Mouse (Mus musculus) thymus, postnatal 0 days (tissue): Measurements from ENCODE around the gene Olfr1499. TPM values are rescaled to one million over a fixed set of nuclear protein-coding genes. Genes with fewer than 3 reads are reported as not detected.
"Not testable (repeated sequence)": the region's sequence is repeated elsewhere in the genome, so short reads cannot be mapped to it uniquely, and the experiment has no call there.

Experiments
- DNase-seq: peaks from one replicate; pipeline ENCODE4 v3.0.0-alpha.2; 2015; ENCODE audit warnings: low spot score
- polyA plus RNA-seq: library from polyadenylated mRNA; unstranded; fragments of >200 nt; fragmentation: Nextera tagmentation; extraction: Ambion mirVana; gene quantifications from 2 replicates; pipeline ENCODE4 v1.2.1, GENCODE M21; 2015

The Olfr1499 gene
- polyA plus RNA-seq, result not detected in 2 replicates

- no peak for DNase-seq
Observed at GRCm38 (mm10) chr19:13819347-13819746, at the start of gene Olfr1499. TSS of gene Olfr1499 (minus strand) at chr19:13819447.

DNA sequence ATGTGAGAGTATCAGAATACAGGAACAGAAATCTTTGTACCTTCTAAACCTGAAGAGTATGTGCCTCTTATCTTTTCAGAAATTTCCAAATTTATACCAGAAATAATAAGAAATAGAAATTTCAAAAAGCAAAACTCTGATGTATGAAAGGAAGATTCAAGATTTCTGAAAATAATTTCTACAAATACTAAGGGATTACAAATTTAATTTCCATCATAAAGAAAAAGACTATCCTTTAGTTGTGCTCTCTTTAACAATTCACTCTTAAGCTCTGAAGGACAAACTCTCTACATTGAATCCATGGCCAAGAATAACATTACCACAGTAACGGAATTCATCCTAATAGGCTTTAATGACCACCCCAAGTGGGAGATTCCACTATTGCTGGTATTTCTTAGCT, 42.2 kb upstream of the Olfr1499 start, which contains the start of gene Olfr1502:
Gene Olfr1502 (plus strand): TSS at position 301 of the 400 bp plus-strand sequence.
- no peak for DNase-seq

DNA sequence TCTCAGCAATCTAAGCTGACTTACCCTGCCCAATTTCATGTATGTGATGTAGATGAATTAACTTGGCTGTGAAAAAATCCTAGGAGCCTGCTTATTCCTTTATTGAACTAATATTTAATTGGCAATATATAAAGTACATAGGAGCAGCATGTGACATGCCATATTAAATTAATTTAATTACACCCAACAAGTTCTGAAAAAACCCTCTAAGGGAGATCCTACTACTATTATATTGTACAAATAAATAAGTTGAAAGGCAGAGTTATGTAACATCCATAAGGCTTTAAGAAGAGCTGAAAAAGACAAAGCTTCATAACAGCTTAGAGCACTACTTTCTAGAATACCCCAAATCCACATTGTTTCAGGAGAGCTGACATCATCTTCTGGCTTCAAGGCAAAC, 31.3 kb upstream of the Olfr1499 start, which contains the start of gene Olfr1501:
Gene Olfr1501 (minus strand): TSS at position 101 of the 400 bp plus-strand sequence.
- not testable (repeated sequence) for DNase-seq

GRCm38 (mm10) chr19:13830388-13830787, 11.1 kb upstream of the Olfr1499 start, which contains the start of gene Olfr1500:
TSS of gene Olfr1500 (minus strand) at chr19:13830488.
- DNase-seq, result no peak

GRCm38 (mm10) chr19:13828447-13828846, 9.2 kb upstream of the Olfr1499 start:
- DNase-seq, result no peak

DNA sequence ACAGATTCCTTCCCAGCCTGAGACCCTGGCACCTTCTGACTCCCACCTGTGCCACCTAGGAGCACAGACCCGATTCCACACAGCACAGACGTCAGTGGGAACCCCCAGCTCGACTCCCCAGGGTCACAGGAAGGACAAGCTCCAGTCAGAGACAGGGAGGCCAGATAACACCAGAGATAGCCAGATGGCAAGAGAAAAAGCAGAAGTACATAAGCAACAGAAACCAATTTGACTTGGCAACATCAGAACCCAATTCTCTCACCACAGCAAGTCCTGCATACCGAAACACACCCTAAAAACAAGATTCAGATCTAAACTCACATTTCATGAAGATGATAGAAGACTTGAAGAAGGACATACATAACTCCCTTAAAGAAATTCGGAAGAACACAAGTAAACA, 1.6 kb upstream of the Olfr1499 start:
- no peak for DNase-seq

DNA sequence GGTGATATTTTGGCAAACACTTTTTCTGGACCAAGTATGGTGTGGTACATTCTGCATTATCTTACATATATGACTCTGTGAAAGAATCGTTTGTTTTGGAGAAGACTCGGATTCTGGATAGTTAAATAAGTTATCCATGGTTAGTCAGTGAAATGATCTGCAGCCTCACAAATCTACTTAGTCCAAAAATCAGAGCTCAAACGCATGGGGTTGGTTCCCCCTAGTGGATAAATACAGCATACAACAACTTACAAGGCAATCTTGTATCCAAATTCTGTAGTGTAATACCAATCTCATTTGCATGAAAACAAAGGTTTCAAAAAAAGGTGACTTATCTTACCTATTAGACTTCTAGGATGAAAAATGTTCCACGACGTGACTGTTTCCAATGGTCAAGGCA, 420 bp downstream of the Olfr1499 start:
- DNase-seq, result peak; percentile 2

DNA sequence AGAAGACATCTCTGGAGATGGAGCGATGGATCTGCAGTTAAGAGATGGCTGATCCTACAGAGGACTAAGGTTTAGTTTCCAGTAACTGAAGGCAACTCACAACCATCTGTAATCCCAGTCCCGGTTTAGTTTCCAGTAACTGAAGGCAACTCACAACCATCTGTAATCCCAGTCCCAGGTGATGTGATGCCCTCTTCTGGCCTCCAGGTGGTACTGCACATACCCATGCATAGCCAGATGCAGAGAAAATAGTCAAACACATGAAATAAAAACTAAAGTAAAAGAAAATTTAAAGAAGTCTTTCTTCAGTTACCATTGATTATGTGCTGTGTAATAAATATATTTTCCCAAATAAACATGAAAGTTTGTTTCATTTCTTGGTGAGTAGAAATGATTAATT, 6.4 kb downstream of the Olfr1499 start:
- DNase-seq, result no peak

DNA sequence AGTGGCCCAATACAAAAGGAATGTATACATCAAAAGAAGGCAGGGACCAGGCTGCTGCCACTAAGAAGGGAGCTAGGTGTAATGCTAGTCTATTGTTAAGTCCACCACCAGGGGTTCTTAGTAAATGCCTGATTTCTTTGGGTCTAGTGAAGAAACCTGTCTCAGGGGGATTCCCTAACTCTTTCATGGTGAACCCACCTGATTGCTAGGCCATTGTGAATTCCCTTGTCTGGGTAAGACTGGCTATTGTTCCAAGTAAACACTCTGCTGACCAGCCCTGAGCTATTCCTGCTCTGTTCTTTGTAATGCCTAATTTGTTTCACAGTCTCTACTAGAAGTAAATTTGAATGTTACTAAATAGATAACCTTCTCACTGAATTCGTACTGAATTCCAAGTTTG, 13.8 kb downstream of the Olfr1499 start:
- DNase-seq, result not testable (repeated sequence)

DNA sequence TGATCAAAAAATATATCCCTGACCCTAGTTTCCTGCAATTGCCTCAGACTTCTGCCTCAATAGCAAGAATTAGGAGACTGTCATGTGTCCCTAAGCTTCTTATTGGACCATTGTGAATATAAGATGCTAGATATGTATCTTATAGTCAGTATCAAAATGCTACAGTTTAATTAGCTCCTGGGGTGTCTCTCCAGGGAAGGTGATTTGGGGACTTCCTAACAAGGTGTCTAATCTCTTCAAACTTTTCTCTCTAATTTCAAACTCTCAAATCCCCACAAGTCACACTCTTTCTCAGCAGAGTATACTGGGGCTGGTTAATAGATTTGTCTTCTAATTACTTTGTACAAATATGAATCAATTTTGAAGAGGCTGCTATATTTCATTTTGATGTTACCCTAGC, 21.1 kb downstream of the Olfr1499 start, which contains the start of gene Olfr1497:
Gene Olfr1497 (minus strand): TSS at position 101 of the 400 bp plus-strand sequence.
- no peak for DNase-seq

DNA sequence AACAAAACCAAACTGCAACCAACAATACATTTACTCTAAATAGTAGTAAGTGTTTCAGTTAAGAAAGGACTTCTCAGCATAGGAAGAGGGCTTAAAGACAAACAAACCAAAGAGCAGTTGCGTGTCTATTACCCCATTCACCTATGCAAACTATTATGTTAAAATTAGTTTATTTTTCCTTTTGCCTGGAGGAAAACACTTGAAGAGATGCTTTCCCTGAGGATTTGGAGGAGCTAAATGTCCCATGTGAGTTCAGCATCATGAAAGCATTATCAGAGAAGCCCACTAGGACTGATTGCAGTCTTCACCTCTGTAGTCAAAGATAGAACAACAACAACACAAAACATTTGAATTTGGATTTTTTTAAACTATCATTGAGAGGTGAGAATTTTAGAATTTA, 41.7 kb downstream of the Olfr1499 start, which contains the start of gene Olfr1496:
Gene Olfr1496 (plus strand): TSS at position 301 of the 400 bp plus-strand sequence.
- no peak for DNase-seq

GRCm38 (mm10) chr19:13768565-13769276, 50.5 kb downstream of the Olfr1499 start:
- no peak for DNase-seq

- DNase-seq, result no peak
Observed at GRCm38 (mm10) chr19:13764306-13764705, 54.9 kb downstream of the Olfr1499 start, which contains the start of gene Olfr1495. TSS of gene Olfr1495 (plus strand) at chr19:13764606.

Other genes starting within 250 kb of the Olfr1499 start
- not detected in 2 replicates for gene Olfr1484, start 235.9 kb downstream of the Olfr1499 start, polyA plus RNA-seq
- gene Olfr1487, start 202.1 kb downstream of the Olfr1499 start, polyA plus RNA-seq, result not detected in 2 replicates
- not detected in 2 replicates for gene Olfr1489, start 187.8 kb downstream of the Olfr1499 start, polyA plus RNA-seq
- gene Olfr1490, start 168.4 kb downstream of the Olfr1499 start, polyA plus RNA-seq, result not detected in 2 replicates
- not detected in 2 replicates for gene Olfr1491, start 122.2 kb downstream of the Olfr1499 start, polyA plus RNA-seq
- gene Olfr1493-ps1, start 96.2 kb downstream of the Olfr1499 start, polyA plus RNA-seq, result not detected in 2 replicates
- gene Olfr1494, start 79.7 kb downstream of the Olfr1499 start, polyA plus RNA-seq, result not detected in 2 replicates
- not detected in 2 replicates for gene Olfr1495, start 54.8 kb downstream of the Olfr1499 start, polyA plus RNA-seq
- not detected in 2 replicates for gene Olfr1496, start 41.6 kb downstream of the Olfr1499 start, polyA plus RNA-seq
- gene Olfr1497, start 21.2 kb downstream of the Olfr1499 start, polyA plus RNA-seq, result not detected in 2 replicates
- not detected in 2 replicates for gene Olfr1500, start 11.0 kb upstream of the Olfr1499 start, polyA plus RNA-seq
- not detected in 2 replicates for gene Olfr1501, start 31.2 kb upstream of the Olfr1499 start, polyA plus RNA-seq
- gene Olfr1502, start 42.3 kb upstream of the Olfr1499 start, polyA plus RNA-seq, result not detected in 2 replicates
- not detected in 2 replicates for gene Olfr1504, start 78.5 kb upstream of the Olfr1499 start, polyA plus RNA-seq
- not detected in 2 replicates for gene Olfr1505, start 94.1 kb upstream of the Olfr1499 start, polyA plus RNA-seq